Mouse (Mus musculus): ENCODE measurements around the gene Unc5cl. TPM values are rescaled to one million over a fixed set of nuclear protein-coding genes. Genes with fewer than 3 reads are reported as not detected.

Unc5cl gene
- polyA plus RNA-seq, 1 experiment from 2014 or later, result 0.51 TPM

GRCm38 (mm10) chr17:48533844-48534705 lies 79.4 kb downstream of the Unc5cl start:
- WGBS, result 53% methylated on average over 14 of the region's 14 CpGs
- Histone ChIP-seq H3K27ac (replicated peaks) (no peak overlapping the region; the same call in 1 of the 2 replicates), H3K27me3 (replicated peaks; ENCODE audit: low read depth, poor library complexity, severe bottlenecking) (no peaks in the 10 kb centered on the region), H3K4me3 (no peak overlapping the region), H3K4me1 (0 out of 2 replicates have a peak, but pooled peaks cover 3% of the 10 kb centered on the region), H3K36me3 (replicated peaks) (no peaks in the 10 kb centered on the region), H3K9me3 (no peaks in the 10 kb centered on the region)
- no peak for DNase-seq (ENCODE audit: low spot score)

- peak; percentile 55 for DNase-seq (ENCODE audit: low spot score)
- Histone ChIP-seq H3K9me3 (no peaks in the 10 kb centered on the region), H3K27me3 (replicated peaks; ENCODE audit: low read depth, poor library complexity, severe bottlenecking) (no peaks in the 10 kb centered on the region), H3K27ac (replicated peaks) (no peak overlapping the region), H3K36me3 (replicated peaks) (no peaks in the 10 kb centered on the region), H3K4me3 (no peak overlapping the region), H3K4me1 (0 out of 2 replicates have a peak, but pooled peaks cover 3% of the 10 kb centered on the region)
- whole genome bisulfite sequencing, result 81% methylated on average over 5 of the region's 5 CpGs
Observed at GRCm38 (mm10) chr17:48538328-48538727, 83.6 kb downstream of the Unc5cl start.

GRCm38 (mm10) chr17:48539326-48539725 lies 84.6 kb downstream of the Unc5cl start:
- no peak overlapping the region for H3K4me3 ChIP-seq
- no peaks in the 10 kb centered on the region for H3K4me1 ChIP-seq
- H3K27me3 ChIP-seq (replicated peaks; ENCODE audit: low read depth, poor library complexity, severe bottlenecking), result no peaks in the 10 kb centered on the region
- H3K9me3 ChIP-seq, result no peaks in the 10 kb centered on the region
- no peak overlapping the region for H3K27ac ChIP-seq (replicated peaks)
- H3K36me3 ChIP-seq (replicated peaks), result no peaks in the 10 kb centered on the region
- 92% methylated on average over 17 of the region's 17 CpGs for WGBS
- no peak for DNase-seq (ENCODE audit: low spot score)

- Histone ChIP-seq H3K4me3 (no peak overlapping the region), H3K27me3 (replicated peaks; ENCODE audit: low read depth, poor library complexity, severe bottlenecking) (no peaks in the 10 kb centered on the region), H3K27ac (replicated peaks) (no peak overlapping the region), H3K36me3 (replicated peaks) (no peaks in the 10 kb centered on the region), H3K9me3 (no peaks in the 10 kb centered on the region), H3K4me1 (peaks cover 4% of the 10 kb centered on the region; the same call in 1 of the 2 replicates)
- no peak for DNase-seq (ENCODE audit: low spot score)
- 87% methylated on average over 11 of the region's 11 CpGs for WGBS
Observed at GRCm38 (mm10) chr17:48542733-48543132, 88.0 kb downstream of the Unc5cl start.

- Histone ChIP-seq H3K9me3 (no peaks in the 10 kb centered on the region), H3K4me3 (no peak overlapping the region), H3K36me3 (replicated peaks) (no peaks in the 10 kb centered on the region), H3K27me3 (replicated peaks; ENCODE audit: low read depth, poor library complexity, severe bottlenecking) (no peaks in the 10 kb centered on the region), H3K4me1 (peaks cover 4% of the 10 kb centered on the region; the same call in 1 of the 2 replicates), H3K27ac (replicated peaks) (no peak overlapping the region)
- no peak for DNase-seq (ENCODE audit: low spot score)
- 78% methylated on average over 15 of the region's 15 CpGs for WGBS
Observed at GRCm38 (mm10) chr17:48543301-48543765, 88.6 kb downstream of the Unc5cl start.

- Histone ChIP-seq H3K4me1 (peaks cover 4% of the 10 kb centered on the region; the same call in 1 of the 2 replicates), H3K36me3 (replicated peaks) (no peaks in the 10 kb centered on the region), H3K9me3 (no peaks in the 10 kb centered on the region), H3K27ac (replicated peaks) (no peak overlapping the region), H3K27me3 (replicated peaks; ENCODE audit: low read depth, poor library complexity, severe bottlenecking) (no peaks in the 10 kb centered on the region), H3K4me3 (no peak overlapping the region)
- DNase-seq (ENCODE audit: low spot score), result no peak
- WGBS, result 73% methylated on average over 9 of the region's 9 CpGs
Observed at GRCm38 (mm10) chr17:48544722-48545121, 90.0 kb downstream of the Unc5cl start.

GRCm38 (mm10) chr17:48545223-48545943 lies 90.7 kb downstream of the Unc5cl start:
- Histone ChIP-seq H3K27ac (replicated peaks) (no peak overlapping the region; the same call in 1 of the 2 replicates), H3K4me3 (no peak overlapping the region), H3K36me3 (replicated peaks) (no peaks in the 10 kb centered on the region), H3K9me3 (no peaks in the 10 kb centered on the region), H3K27me3 (replicated peaks; ENCODE audit: low read depth, poor library complexity, severe bottlenecking) (no peaks in the 10 kb centered on the region), H3K4me1 (peaks cover 4% of the 10 kb centered on the region; the same call in 1 of the 2 replicates)
- WGBS, result 78% methylated on average over 28 of the region's 28 CpGs
- peak; percentile 27 for DNase-seq (ENCODE audit: low spot score)

GRCm38 (mm10) chr17:48546036-48546435 lies 91.3 kb downstream of the Unc5cl start:
- Histone ChIP-seq H3K27ac (replicated peaks) (no peak overlapping the region), H3K36me3 (replicated peaks) (no peaks in the 10 kb centered on the region), H3K9me3 (no peaks in the 10 kb centered on the region), H3K4me1 (peaks cover 4% of the 10 kb centered on the region; the same call in 1 of the 2 replicates), H3K4me3 (no peak overlapping the region), H3K27me3 (replicated peaks; ENCODE audit: low read depth, poor library complexity, severe bottlenecking) (no peaks in the 10 kb centered on the region)
- DNase-seq (ENCODE audit: low spot score), result no peak
- WGBS, result 91% methylated on average over 11 of the region's 11 CpGs

GRCm38 (mm10) chr17:48547668-48548067 lies 93.0 kb downstream of the Unc5cl start:
- Histone ChIP-seq H3K9me3 (no peaks in the 10 kb centered on the region), H3K27ac (replicated peaks) (no peak overlapping the region), H3K36me3 (replicated peaks) (no peaks in the 10 kb centered on the region), H3K4me3 (no peak overlapping the region), H3K27me3 (replicated peaks; ENCODE audit: low read depth, poor library complexity, severe bottlenecking) (no peaks in the 10 kb centered on the region), H3K4me1 (peaks cover 4% of the 10 kb centered on the region; the same call in 1 of the 2 replicates)
- WGBS, result 90% methylated on average over 6 of the region's 6 CpGs
- no peak for DNase-seq (ENCODE audit: low spot score)

- 0 out of 2 replicates have a peak, but pooled peaks cover 4% of the 10 kb centered on the region for H3K4me1 ChIP-seq
- H3K4me3 ChIP-seq, result no peak overlapping the region
- H3K36me3 ChIP-seq (replicated peaks), result no peaks in the 10 kb centered on the region
- H3K27me3 ChIP-seq (replicated peaks; ENCODE audit: low read depth, poor library complexity, severe bottlenecking), result no peaks in the 10 kb centered on the region
- no peaks in the 10 kb centered on the region for H3K9me3 ChIP-seq
- no peak for DNase-seq (ENCODE audit: low spot score)
- WGBS, result 90% methylated on average over 4 of the region's 4 CpGs
- H3K27ac ChIP-seq (replicated peaks), result no peak overlapping the region
Observed at GRCm38 (mm10) chr17:48551788-48552531, 97.3 kb downstream of the Unc5cl start.

- no peaks in the 10 kb centered on the region for H3K27me3 ChIP-seq (replicated peaks; ENCODE audit: low read depth, poor library complexity, severe bottlenecking)
- no peaks in the 10 kb centered on the region for H3K9me3 ChIP-seq
- WGBS, result 91% methylated on average over 3 of the region's 3 CpGs
- DNase-seq (ENCODE audit: low spot score), result no peak
- H3K4me1 ChIP-seq, result 0 out of 2 replicates have a peak, but pooled peaks cover 4% of the 10 kb centered on the region
- no peak overlapping the region for H3K4me3 ChIP-seq
- H3K36me3 ChIP-seq (replicated peaks), result no peaks in the 10 kb centered on the region
- H3K27ac ChIP-seq (replicated peaks), result no peak overlapping the region
Observed at GRCm38 (mm10) chr17:48552532-48552915, 97.8 kb downstream of the Unc5cl start.

Measured in embryonic facial prominence, embryonic 10.5 days (tissue).